Mouse (Mus musculus): ENCODE data around the gene Tmbim4. TPM values are rescaled to one million over a fixed set of nuclear protein-coding genes. Genes with fewer than 3 reads are reported as not detected.

The Tmbim4 gene
- polyA plus RNA-seq, 1 experiment from 2014 or later, result 83.9 TPM

- Histone ChIP-seq H3K27ac (no peak overlapping the region), H3K4me3 (no peak overlapping the region), H3K36me3 (replicated peaks) (no peaks in the 10 kb centered on the region), H3K27me3 (ENCODE audit: poor library complexity, severe bottlenecking) (no peaks in the 10 kb centered on the region), H3K4me1 (peaks cover 8% of the 10 kb centered on the region), H3K9me3 (peaks cover 7% of the 10 kb centered on the region)
- 16% methylated on average over 5 of the region's 5 CpGs for WGBS
- no peak for DNase-seq (ENCODE audit: extremely low spot score, low spot score)
These were observed 30.1 kb upstream of the Tmbim4 start for GRCm38 (mm10) chr10:120171340-120171739.

- WGBS, result 92% methylated on average over 15 of the region's 15 CpGs
- H3K4me3 ChIP-seq, result no peak overlapping the region
- peaks cover 7% of the 10 kb centered on the region for H3K9me3 ChIP-seq
- H3K4me1 ChIP-seq, result peaks cover 8% of the 10 kb centered on the region
- no peaks in the 10 kb centered on the region for H3K27me3 ChIP-seq (ENCODE audit: poor library complexity, severe bottlenecking)
- DNase-seq (ENCODE audit: extremely low spot score, low spot score), result no peak
- H3K36me3 ChIP-seq (replicated peaks), result no peaks in the 10 kb centered on the region
- no peak overlapping the region for H3K27ac ChIP-seq
These were observed 27.1 kb upstream of the Tmbim4 start for GRCm38 (mm10) chr10:120174192-120174705.

GRCm38 (mm10) chr10:120182887-120183286 is 18.5 kb upstream of the Tmbim4 start:
- Histone ChIP-seq H3K4me1 (no peaks in the 10 kb centered on the region), H3K4me3 (no peak overlapping the region), H3K27ac (no peak overlapping the region), H3K9me3 (no peaks in the 10 kb centered on the region), H3K36me3 (replicated peaks) (no peaks in the 10 kb centered on the region), H3K27me3 (ENCODE audit: poor library complexity, severe bottlenecking) (no peaks in the 10 kb centered on the region)
- DNase-seq (ENCODE audit: extremely low spot score, low spot score), result no peak
- WGBS, result 81% methylated on average over 1 of the region's 1 CpGs

GRCm38 (mm10) chr10:120183342-120183741 is 18.0 kb upstream of the Tmbim4 start:
- no peaks in the 10 kb centered on the region for H3K36me3 ChIP-seq (replicated peaks)
- no peaks in the 10 kb centered on the region for H3K9me3 ChIP-seq
- no peak overlapping the region for H3K4me3 ChIP-seq
- no peaks in the 10 kb centered on the region for H3K4me1 ChIP-seq
- DNase-seq (ENCODE audit: extremely low spot score, low spot score), result no peak
- WGBS, result 96% methylated on average over 2 of the region's 2 CpGs
- no peak overlapping the region for H3K27ac ChIP-seq
- no peaks in the 10 kb centered on the region for H3K27me3 ChIP-seq (ENCODE audit: poor library complexity, severe bottlenecking)

- Histone ChIP-seq H3K27me3 (ENCODE audit: poor library complexity, severe bottlenecking) (no peaks in the 10 kb centered on the region), H3K4me1 (no peaks in the 10 kb centered on the region)
- WGBS, result 77% methylated on average over 2 of the region's 2 CpGs
These were observed 12.9 kb upstream of the Tmbim4 start for GRCm38 (mm10) chr10:120188513-120188912.

GRCm38 (mm10) chr10:120189276-120189675 is 12.1 kb upstream of the Tmbim4 start:
- no peaks in the 10 kb centered on the region for H3K36me3 ChIP-seq (replicated peaks)
- 73% methylated on average over 11 of the region's 11 CpGs for WGBS
- H3K4me1 ChIP-seq, result no peaks in the 10 kb centered on the region

More at GRCm38 (mm10) chr10:120188513-120188912, 12.9 kb upstream of the Tmbim4 start:
- H3K36me3 ChIP-seq (replicated peaks), result no peaks in the 10 kb centered on the region
- DNase-seq (ENCODE audit: extremely low spot score, low spot score), result no peak
- H3K9me3 ChIP-seq, result no peaks in the 10 kb centered on the region
- no peak overlapping the region for H3K27ac ChIP-seq
- H3K4me3 ChIP-seq, result no peak overlapping the region

GRCm38 (mm10) chr10:120189782-120190181 is 11.6 kb upstream of the Tmbim4 start:
- no peak overlapping the region for H3K4me3 ChIP-seq
- no peaks in the 10 kb centered on the region for H3K4me1 ChIP-seq
- no peaks in the 10 kb centered on the region for H3K27me3 ChIP-seq (ENCODE audit: poor library complexity, severe bottlenecking)
- H3K27ac ChIP-seq, result no peak overlapping the region
- no peaks in the 10 kb centered on the region for H3K9me3 ChIP-seq
- 35% methylated on average over 6 of the region's 6 CpGs for WGBS
- H3K36me3 ChIP-seq (replicated peaks), result no peaks in the 10 kb centered on the region
- DNase-seq (ENCODE audit: extremely low spot score, low spot score), result no peak

More at GRCm38 (mm10) chr10:120189276-120189675, 12.1 kb upstream of the Tmbim4 start:
- no peaks in the 10 kb centered on the region for H3K27me3 ChIP-seq (ENCODE audit: poor library complexity, severe bottlenecking)
- H3K4me3 ChIP-seq, result no peak overlapping the region
- no peaks in the 10 kb centered on the region for H3K9me3 ChIP-seq
- DNase-seq (ENCODE audit: extremely low spot score, low spot score), result no peak
- H3K27ac ChIP-seq, result no peak overlapping the region

- Histone ChIP-seq H3K36me3 (replicated peaks) (no peaks in the 10 kb centered on the region), H3K4me3 (no peak overlapping the region), H3K9me3 (no peaks in the 10 kb centered on the region), H3K4me1 (no peaks in the 10 kb centered on the region), H3K27me3 (ENCODE audit: poor library complexity, severe bottlenecking) (no peaks in the 10 kb centered on the region), H3K27ac (no peak overlapping the region)
- 90% methylated on average over 6 of the region's 6 CpGs for WGBS
- no peak for DNase-seq (ENCODE audit: extremely low spot score, low spot score)
These were observed 10.2 kb upstream of the Tmbim4 start for GRCm38 (mm10) chr10:120191165-120191564.

- Histone ChIP-seq H3K27me3 (ENCODE audit: poor library complexity, severe bottlenecking) (no peaks in the 10 kb centered on the region; the same call in 1 of the 2 replicates), H3K4me1 (no peaks in the 10 kb centered on the region), H3K4me3 (no peak overlapping the region), H3K36me3 (replicated peaks) (no peaks in the 10 kb centered on the region), H3K9me3 (no peaks in the 10 kb centered on the region), H3K27ac (no peak overlapping the region)
- WGBS, result 91% methylated on average over 4 of the region's 4 CpGs
- no peak for DNase-seq (ENCODE audit: extremely low spot score, low spot score)
These were observed 9.1 kb upstream of the Tmbim4 start for GRCm38 (mm10) chr10:120192278-120192677.

- Histone ChIP-seq H3K9me3 (no peaks in the 10 kb centered on the region), H3K36me3 (replicated peaks) (no peaks in the 10 kb centered on the region), H3K27ac (no peak overlapping the region), H3K27me3 (ENCODE audit: poor library complexity, severe bottlenecking) (peaks cover 2% of the 10 kb centered on the region; the same call in 1 of the 2 replicates), H3K4me1 (no peaks in the 10 kb centered on the region), H3K4me3 (no peak overlapping the region)
- no peak for DNase-seq (ENCODE audit: extremely low spot score, low spot score)
- 94% methylated on average over 8 of the region's 8 CpGs for WGBS
These were observed 8.1 kb upstream of the Tmbim4 start for GRCm38 (mm10) chr10:120193255-120193654.

GRCm38 (mm10) chr10:120197061-120197835 is 4.1 kb upstream of the Tmbim4 start:
- WGBS, result 86% methylated on average over 14 of the region's 14 CpGs

GRCm38 (mm10) chr10:120201961-120202402 is 592 bp downstream of the Tmbim4 start, which contains the start of gene Irak3:
Gene Irak3 (minus strand): TSS chr10:120202130.
- Histone ChIP-seq H3K9me3 (no peaks in the 10 kb centered on the region), H3K4me3 (peak within 1 kb of the TSS; percentile 56), H3K27me3 (ENCODE audit: poor library complexity, severe bottlenecking) (peaks cover 51% of the 10 kb centered on the region), H3K36me3 (replicated peaks) (no peaks in the 10 kb centered on the region), H3K27ac (peak within 1 kb of the TSS; percentile 54), H3K4me1 (peaks cover 12% of the 10 kb centered on the region)
- under 1% methylated on average over 13 of the region's 13 CpGs for WGBS
- peak; percentile 83 for DNase-seq (ENCODE audit: extremely low spot score, low spot score)

More at GRCm38 (mm10) chr10:120197061-120197835, 4.1 kb upstream of the Tmbim4 start:
- no peak for DNase-seq (ENCODE audit: extremely low spot score, low spot score)
- Histone ChIP-seq H3K4me1 (peaks cover 12% of the 10 kb centered on the region), H3K4me3 (no peak overlapping the region), H3K36me3 (replicated peaks) (no peaks in the 10 kb centered on the region), H3K9me3 (no peaks in the 10 kb centered on the region), H3K27ac (no peak overlapping the region), H3K27me3 (ENCODE audit: poor library complexity, severe bottlenecking) (peaks cover 42% of the 10 kb centered on the region)

Measured in forebrain, embryonic 10.5 days (tissue).